Mouse (Mus musculus): Measurements from ENCODE around the gene Bcat2. TPM values are rescaled to one million over a fixed set of nuclear protein-coding genes. Genes with fewer than 3 reads are reported as not detected.

Bcat2 gene
- polyA plus RNA-seq, 1 experiment from 2014 or later, result 17.4 TPM

GRCm38 (mm10) chr7:45628364-45629294 is 58.7 kb downstream of the Bcat2 start:
- DNase-seq (ENCODE audit: low spot score) (peak; percentile 90), ATAC-seq (ENCODE audit: low FRiP score) (peak; percentile 87)
- Histone ChIP-seq H3K27ac (peak overlapping the region; percentile 91), H3K9ac (peak overlapping the region; percentile 88), H3K36me3 (replicated peaks; ENCODE audit: control insufficient read depth, insufficient read depth) (no peaks in the 10 kb centered on the region), H3K4me1 (replicated peaks; ENCODE audit: control insufficient read depth, insufficient read depth, low read length) (peaks cover 7% of the 10 kb centered on the region; the same call in 1 of the 2 replicates), H3K9me3 (ENCODE audit: control insufficient read depth, low read length) (no peaks in the 10 kb centered on the region), H3K4me3 (replicated peaks; ENCODE audit: low read length) (peak overlapping the region; percentile 53), H3K27me3 (ENCODE audit: control insufficient read depth, insufficient read depth, low read length) (peaks cover 9% of the 10 kb centered on the region; the same call in 1 of the 2 replicates), H3K4me2 (replicated peaks) (peak overlapping the region; percentile 99)
- WGBS, result 1% methylated on average over 105 of the region's 105 CpGs

DNA sequence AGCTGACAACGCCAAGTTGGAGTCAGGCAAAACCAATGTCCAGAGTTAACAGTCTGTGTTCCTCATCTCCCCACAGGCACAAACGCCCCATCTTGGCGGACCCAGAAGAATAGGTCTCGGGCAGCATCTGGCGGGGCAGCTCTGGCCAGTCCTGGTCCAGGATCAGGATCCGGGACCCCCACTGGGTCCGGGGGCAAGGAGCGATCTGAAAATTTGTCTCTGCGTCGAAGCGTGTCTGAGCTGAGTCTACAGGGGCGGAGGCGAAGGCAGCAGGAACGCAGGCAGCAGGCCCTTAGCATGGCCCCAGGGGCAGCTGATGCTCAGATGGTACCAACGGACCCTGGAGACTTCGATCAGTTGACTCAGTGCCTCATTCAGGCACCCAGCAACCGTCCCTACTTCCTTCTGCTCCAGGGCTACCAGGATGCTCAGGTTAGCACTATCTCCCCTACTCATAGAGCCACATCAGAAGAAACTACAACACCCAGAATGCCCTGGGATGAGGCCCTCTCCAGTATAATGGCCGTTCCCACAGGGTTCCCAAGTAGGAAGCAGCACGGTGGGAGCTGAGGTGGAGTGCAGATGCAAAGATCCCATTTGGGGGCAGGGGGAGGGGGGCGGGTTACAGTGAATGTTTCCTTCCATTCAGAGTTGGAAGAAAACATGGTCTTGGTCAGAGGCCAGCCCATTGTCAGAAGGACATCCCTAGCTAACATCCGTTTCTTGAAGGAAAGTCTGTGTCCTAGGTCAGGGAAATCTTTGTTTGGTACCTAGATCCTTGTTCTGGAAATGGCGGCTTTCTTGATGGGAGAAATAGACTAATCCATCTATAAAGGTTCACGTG is 60.3 kb downstream of the Bcat2 start:
- ATAC-seq (ENCODE audit: low FRiP score), result no peak
- H3K27ac ChIP-seq, result no peak overlapping the region
- DNase-seq (ENCODE audit: low spot score), result no peak

DNA sequence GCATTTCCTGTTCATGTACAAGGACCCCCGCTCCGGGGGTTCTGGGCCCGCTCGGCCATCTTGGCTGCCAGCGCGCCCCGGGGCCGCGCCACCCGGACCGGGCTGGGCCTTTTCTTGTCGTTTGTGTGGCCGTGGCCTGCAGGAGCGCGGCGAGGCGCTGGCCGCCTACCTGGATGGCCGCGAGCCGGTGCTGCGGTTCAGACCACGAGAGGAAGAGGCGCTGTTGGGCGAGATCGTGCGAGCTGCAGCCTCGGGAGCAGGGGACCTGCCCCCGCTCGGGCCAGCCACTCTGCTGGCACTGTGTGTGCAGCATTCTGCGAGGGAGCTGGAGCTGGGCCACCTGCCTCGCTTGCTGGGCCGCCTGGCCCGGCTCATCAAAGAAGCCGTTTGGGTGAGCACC is 62.5 kb downstream of the Bcat2 start:
- Histone ChIP-seq H3K4me1 (replicated peaks; ENCODE audit: control insufficient read depth, insufficient read depth, low read length) (peaks cover 4% of the 10 kb centered on the region; the same call in 1 of the 2 replicates), H3K4me3 (replicated peaks; ENCODE audit: low read length) (peak overlapping the region; percentile 18; the same call in 1 of the 2 replicates), H3K4me2 (replicated peaks) (peak overlapping the region; percentile 39), H3K9me3 (ENCODE audit: control insufficient read depth, low read length) (no peaks in the 10 kb centered on the region), H3K27ac (no peak overlapping the region), H3K36me3 (replicated peaks; ENCODE audit: control insufficient read depth, insufficient read depth) (0 out of 2 replicates have a peak, but pooled peaks cover 5% of the 10 kb centered on the region), H3K9ac (peak overlapping the region; percentile 34; the same call in 1 of the 2 replicates), H3K27me3 (ENCODE audit: control insufficient read depth, insufficient read depth, low read length) (peaks cover 9% of the 10 kb centered on the region; the same call in 1 of the 2 replicates)
- DNase-seq (ENCODE audit: low spot score), result no peak
- no peak for ATAC-seq (ENCODE audit: low FRiP score)
- 28% methylated on average over 35 of the region's 35 CpGs for WGBS

More for the DNA sequence above, 60.3 kb downstream of the Bcat2 start:
- peaks cover 9% of the 10 kb centered on the region; the same call in 1 of the 2 replicates for H3K27me3 ChIP-seq (ENCODE audit: control insufficient read depth, insufficient read depth, low read length)
- 67% methylated on average over 23 of the region's 23 CpGs for WGBS
- no peak overlapping the region for H3K9ac ChIP-seq
- peaks cover 7% of the 10 kb centered on the region; the same call in 1 of the 2 replicates for H3K4me1 ChIP-seq (replicated peaks; ENCODE audit: control insufficient read depth, insufficient read depth, low read length)
- no peak overlapping the region for H3K4me2 ChIP-seq (replicated peaks)
- no peak overlapping the region for H3K4me3 ChIP-seq (replicated peaks; ENCODE audit: low read length)
- H3K9me3 ChIP-seq (ENCODE audit: control insufficient read depth, low read length), result no peaks in the 10 kb centered on the region
- no peaks in the 10 kb centered on the region for H3K36me3 ChIP-seq (replicated peaks; ENCODE audit: control insufficient read depth, insufficient read depth)

GRCm38 (mm10) chr7:45634946-45635681 is 65.2 kb downstream of the Bcat2 start:
- no peak overlapping the region for H3K9ac ChIP-seq
- ATAC-seq (ENCODE audit: low FRiP score) (no peak), DNase-seq (ENCODE audit: low spot score) (no peak)
- peaks cover 9% of the 10 kb centered on the region; the same call in 1 of the 2 replicates for H3K27me3 ChIP-seq (ENCODE audit: control insufficient read depth, insufficient read depth, low read length)
- H3K4me2 ChIP-seq (replicated peaks), result no peak overlapping the region
- 0 out of 2 replicates have a peak, but pooled peaks cover 5% of the 10 kb centered on the region for H3K36me3 ChIP-seq (replicated peaks; ENCODE audit: control insufficient read depth, insufficient read depth)
- 91% methylated on average over 11 of the region's 11 CpGs for WGBS
- H3K9me3 ChIP-seq (ENCODE audit: control insufficient read depth, low read length), result no peaks in the 10 kb centered on the region
- H3K4me1 ChIP-seq (replicated peaks; ENCODE audit: control insufficient read depth, insufficient read depth, low read length), result peaks cover 7% of the 10 kb centered on the region
- H3K27ac ChIP-seq, result no peak overlapping the region
- H3K4me3 ChIP-seq (replicated peaks; ENCODE audit: low read length), result no peak overlapping the region

- Histone ChIP-seq H3K36me3 (replicated peaks; ENCODE audit: control insufficient read depth, insufficient read depth) (0 out of 2 replicates have a peak, but pooled peaks cover 5% of the 10 kb centered on the region), H3K27me3 (ENCODE audit: control insufficient read depth, insufficient read depth, low read length) (peaks cover 9% of the 10 kb centered on the region; the same call in 1 of the 2 replicates), H3K27ac (no peak overlapping the region), H3K4me1 (replicated peaks; ENCODE audit: control insufficient read depth, insufficient read depth, low read length) (peaks cover 7% of the 10 kb centered on the region), H3K9ac (no peak overlapping the region), H3K4me3 (replicated peaks; ENCODE audit: low read length) (no peak overlapping the region), H3K4me2 (replicated peaks) (no peak overlapping the region), H3K9me3 (ENCODE audit: control insufficient read depth, low read length) (no peaks in the 10 kb centered on the region)
- WGBS, result 85% methylated on average over 15 of the region's 15 CpGs
- ATAC-seq (ENCODE audit: low FRiP score), result no peak
- DNase-seq (ENCODE audit: low spot score), result no peak
Measured at GRCm38 (mm10) chr7:45635711-45636688, 66.0 kb downstream of the Bcat2 start.

DNA sequence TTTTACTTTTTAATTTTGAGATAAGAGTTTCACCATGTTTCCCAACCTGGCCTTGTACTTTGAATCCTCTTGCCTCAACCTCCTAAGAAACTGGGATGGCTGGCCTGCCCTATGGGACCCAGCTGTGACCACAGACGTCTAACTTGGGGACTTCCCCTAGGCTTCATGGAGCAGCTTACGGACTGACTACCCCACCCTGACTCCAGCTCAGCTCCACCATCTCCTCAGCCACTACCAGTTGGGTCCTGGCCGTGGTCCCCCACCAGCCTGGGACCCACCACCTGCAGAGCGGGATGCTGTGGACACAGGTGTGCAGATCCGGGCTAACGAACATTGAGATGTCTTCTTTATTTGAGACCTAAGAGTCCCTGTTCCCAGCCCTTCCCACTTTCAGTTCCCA is 67.8 kb downstream of the Bcat2 start:
- Histone ChIP-seq H3K9me3 (ENCODE audit: control insufficient read depth, low read length) (no peaks in the 10 kb centered on the region), H3K9ac (no peak overlapping the region), H3K27ac (no peak overlapping the region), H3K4me2 (replicated peaks) (peak overlapping the region; percentile 58; the same call in 1 of the 2 replicates), H3K4me1 (replicated peaks; ENCODE audit: control insufficient read depth, insufficient read depth, low read length) (peaks cover 15% of the 10 kb centered on the region), H3K27me3 (ENCODE audit: control insufficient read depth, insufficient read depth, low read length) (peaks cover 3% of the 10 kb centered on the region; the same call in 1 of the 2 replicates), H3K36me3 (replicated peaks; ENCODE audit: control insufficient read depth, insufficient read depth) (0 out of 2 replicates have a peak, but pooled peaks cover 5% of the 10 kb centered on the region), H3K4me3 (replicated peaks; ENCODE audit: low read length) (no peak overlapping the region)
- ATAC-seq (ENCODE audit: low FRiP score) (no peak), DNase-seq (ENCODE audit: low spot score) (no peak)
- 94% methylated on average over 6 of the region's 6 CpGs for WGBS

DNA sequence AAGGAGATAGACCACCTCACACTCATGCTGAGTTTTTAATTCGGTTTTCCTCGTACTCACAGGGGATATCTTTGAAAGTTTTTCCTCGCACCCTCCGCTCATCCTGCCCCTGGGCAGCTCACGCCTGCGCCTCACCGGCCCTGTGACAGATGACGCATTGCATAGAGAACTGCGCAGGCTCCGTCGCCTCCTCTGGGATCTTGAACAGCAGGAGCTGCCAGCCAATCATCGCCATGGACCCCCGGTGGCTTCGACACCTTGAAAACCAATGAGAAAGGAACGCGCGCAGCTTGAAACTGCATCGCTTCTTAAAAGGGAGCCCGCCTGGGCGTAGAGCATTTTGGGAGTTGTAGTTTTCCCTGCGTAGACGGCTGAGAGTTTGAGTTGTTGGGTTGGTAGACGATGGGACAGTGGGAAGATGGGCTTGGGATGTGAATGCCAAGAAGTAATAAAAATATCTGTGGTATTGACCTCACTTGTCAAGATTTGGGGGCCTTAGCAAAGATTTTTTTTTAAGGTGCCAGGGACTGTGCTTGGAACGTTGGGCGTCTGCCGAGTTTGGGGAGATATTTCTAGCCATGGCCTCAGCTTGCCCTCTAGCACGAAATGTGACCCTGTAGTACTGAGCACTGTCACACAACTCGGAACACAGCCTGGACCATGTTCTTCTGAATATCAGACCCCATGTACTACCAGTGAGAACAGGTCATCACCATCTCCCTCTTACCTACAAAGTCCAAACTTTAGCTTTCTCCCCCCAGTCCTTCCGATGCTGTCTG is 68.9 kb downstream of the Bcat2 start:
- Histone ChIP-seq H3K27ac (0 out of 2 replicates have a peak overlapping the region, but pooled peaks have one; percentile 17), H3K4me3 (replicated peaks; ENCODE audit: low read length) (peak overlapping the region; percentile 31), H3K36me3 (replicated peaks; ENCODE audit: control insufficient read depth, insufficient read depth) (0 out of 2 replicates have a peak, but pooled peaks cover 5% of the 10 kb centered on the region), H3K4me2 (replicated peaks) (peak overlapping the region; percentile 58), H3K27me3 (ENCODE audit: control insufficient read depth, insufficient read depth, low read length) (no peaks in the 10 kb centered on the region), H3K4me1 (replicated peaks; ENCODE audit: control insufficient read depth, insufficient read depth, low read length) (peaks cover 19% of the 10 kb centered on the region), H3K9me3 (ENCODE audit: control insufficient read depth, low read length) (no peaks in the 10 kb centered on the region), H3K9ac (peak overlapping the region; percentile 46; the same call in 1 of the 2 replicates)
- DNase-seq (ENCODE audit: low spot score), result peak; percentile 98
- WGBS, result 21% methylated on average over 29 of the region's 29 CpGs
- peak; percentile 89 for ATAC-seq (ENCODE audit: low FRiP score)

Measured in hindbrain, embryonic 14.5 days (tissue).